Mouse (Mus musculus): ENCODE results near the gene D630003M21Rik. TPM values are rescaled to one million over a fixed set of nuclear protein-coding genes. Genes with fewer than 3 reads are reported as not detected.
A peak's percentile ranks its signal among the peaks of the same experiment; 100 is the strongest.

Gene D630003M21Rik
- total and polyA plus RNA-seq, 2 experiments = 0.46 to 0.69 TPM

- Histone ChIP-seq H3K27ac (replicated peaks; ENCODE audit: insufficient read depth, low read depth, low read length) (peak within 1 kb of the TSS; percentile 96), H3K27me3 (ENCODE audit: control insufficient read depth, insufficient read depth, low read length) (no peaks in the 10 kb centered on the region), H3K36me3 (ENCODE audit: control insufficient read depth, insufficient read depth, low read length) (peaks cover 2% of the 10 kb centered on the region; the same call in 1 of the 2 replicates), H3K4me1 (ENCODE audit: control insufficient read depth, insufficient read depth, low read length) (peaks cover 25% of the 10 kb centered on the region), H3K9ac (ENCODE audit: low read depth, low read length) (peak within 1 kb of the TSS; percentile 99), H3K79me2 (ENCODE audit: control insufficient read depth, insufficient read depth, low read length) (peaks cover 12% of the 10 kb centered on the region; the same call in 1 of the 2 replicates), H3K4me3 (ENCODE audit: insufficient read depth, low read depth, low read length) (peak within 1 kb of the TSS; percentile 98)
- under 1% methylated on average over 33 of the region's 33 CpGs for WGBS
- TF ChIP-seq POLR2A (IDR thresholded peaks at IDR 0.05; ENCODE audit: extremely low read depth, insufficient read depth, low read length) (peak; percentile 93), CTCF (IDR thresholded peaks at IDR 0.05; ENCODE audit: low read depth, low read length) (peak; percentile 85)
- DNase-seq (ENCODE audit: extremely low read depth, low read depth, low spot score) = peak; percentile 61
These were observed 82.8 kb downstream of the D630003M21Rik start, which contains the start of gene Tgm2 for GRCm38 (mm10) chr2:158146223-158146622. Gene Tgm2 (minus strand): TSS chr2:158146436.

DNA sequence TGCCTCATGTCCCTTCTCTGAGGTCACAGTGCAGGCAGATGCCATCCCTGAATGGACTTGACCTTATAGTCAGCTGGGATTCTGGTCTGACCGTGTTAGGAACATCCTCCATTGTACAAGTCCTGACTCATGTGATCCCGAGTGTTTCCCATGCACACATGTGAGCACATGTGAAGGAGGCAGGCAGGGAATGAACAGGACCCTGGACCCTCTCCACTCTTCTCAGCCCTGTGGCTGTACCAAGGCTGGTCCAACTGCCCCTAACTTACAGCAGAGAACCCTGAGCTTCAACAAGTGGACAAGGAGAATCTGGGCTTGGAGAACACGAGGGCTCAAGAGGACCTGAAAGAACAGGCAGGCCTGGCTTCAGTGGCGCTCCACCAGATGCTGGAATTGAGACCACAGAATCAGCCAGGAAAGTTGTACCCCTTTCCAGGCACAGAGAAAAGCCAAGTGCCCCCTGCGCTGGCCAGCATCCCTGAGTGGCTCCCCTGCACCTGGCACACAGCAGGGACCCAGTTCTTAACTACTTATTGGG is 83.4 kb downstream of the D630003M21Rik start:
- TF ChIP-seq POLR2A (IDR thresholded peaks at IDR 0.05; ENCODE audit: extremely low read depth, insufficient read depth, low read length) (no peak), CTCF (IDR thresholded peaks at IDR 0.05; ENCODE audit: low read depth, low read length) (no peak)

GRCm38 (mm10) chr2:158144750-158145527 is 84.1 kb downstream of the D630003M21Rik start:
- 47% methylated on average over 6 of the region's 6 CpGs for WGBS
- no peak for DNase-seq (ENCODE audit: extremely low read depth, low read depth, low spot score)
- Histone ChIP-seq H3K36me3 (ENCODE audit: control insufficient read depth, insufficient read depth, low read length) (peaks cover 2% of the 10 kb centered on the region; the same call in 1 of the 2 replicates), H3K9ac (ENCODE audit: low read depth, low read length) (peak overlapping the region; percentile 99), H3K79me2 (ENCODE audit: control insufficient read depth, insufficient read depth, low read length) (peaks cover 12% of the 10 kb centered on the region; the same call in 1 of the 2 replicates), H3K4me1 (ENCODE audit: control insufficient read depth, insufficient read depth, low read length) (peaks cover 35% of the 10 kb centered on the region), H3K27me3 (ENCODE audit: control insufficient read depth, insufficient read depth, low read length) (no peaks in the 10 kb centered on the region), H3K27ac (replicated peaks; ENCODE audit: insufficient read depth, low read depth, low read length) (peak overlapping the region; percentile 96), H3K4me3 (ENCODE audit: insufficient read depth, low read depth, low read length) (peak overlapping the region; percentile 98)
- TF ChIP-seq CTCF (IDR thresholded peaks at IDR 0.05; ENCODE audit: low read depth, low read length) (no peak), POLR2A (IDR thresholded peaks at IDR 0.05; ENCODE audit: extremely low read depth, insufficient read depth, low read length) (no peak)

More for the DNA sequence above, 83.4 kb downstream of the D630003M21Rik start:
- peak overlapping the region; percentile 96 for H3K27ac ChIP-seq (replicated peaks; ENCODE audit: insufficient read depth, low read depth, low read length)
- 18% methylated on average over 5 of the region's 5 CpGs for WGBS
- peaks cover 30% of the 10 kb centered on the region for H3K4me1 ChIP-seq (ENCODE audit: control insufficient read depth, insufficient read depth, low read length)
- peaks cover 2% of the 10 kb centered on the region; the same call in 1 of the 2 replicates for H3K36me3 ChIP-seq (ENCODE audit: control insufficient read depth, insufficient read depth, low read length)
- DNase-seq (ENCODE audit: extremely low read depth, low read depth, low spot score) = peak; percentile 55
- peak overlapping the region; percentile 98 for H3K4me3 ChIP-seq (ENCODE audit: insufficient read depth, low read depth, low read length)
- no peaks in the 10 kb centered on the region for H3K27me3 ChIP-seq (ENCODE audit: control insufficient read depth, insufficient read depth, low read length)
- H3K79me2 ChIP-seq (ENCODE audit: control insufficient read depth, insufficient read depth, low read length) = peaks cover 12% of the 10 kb centered on the region; the same call in 1 of the 2 replicates
- H3K9ac ChIP-seq (ENCODE audit: low read depth, low read length) = peak overlapping the region; percentile 99

DNA sequence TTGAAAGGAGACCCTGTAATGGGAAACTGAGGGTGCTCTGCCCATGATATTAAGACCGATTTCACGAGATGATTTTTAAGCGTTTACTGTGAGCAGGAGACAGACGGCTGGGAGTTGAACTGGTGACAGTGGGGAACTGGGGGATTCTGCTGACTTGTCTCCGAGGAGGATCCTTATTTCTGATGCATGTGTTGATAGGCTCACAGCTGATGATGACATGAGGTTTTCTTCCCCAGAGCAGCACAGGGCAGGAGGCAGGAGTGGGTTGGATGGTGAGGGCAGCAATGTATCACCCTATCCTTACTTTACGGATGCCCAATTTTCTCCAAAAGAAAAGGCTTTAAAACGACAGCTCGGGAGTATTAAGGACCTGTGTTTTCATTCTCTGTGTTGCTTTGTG is 84.8 kb downstream of the D630003M21Rik start:
- Histone ChIP-seq H3K27ac (replicated peaks; ENCODE audit: insufficient read depth, low read depth, low read length) (0 out of 2 replicates have a peak overlapping the region, but pooled peaks have one; percentile 12), H3K79me2 (ENCODE audit: control insufficient read depth, insufficient read depth, low read length) (peaks cover 12% of the 10 kb centered on the region; the same call in 1 of the 2 replicates), H3K36me3 (ENCODE audit: control insufficient read depth, insufficient read depth, low read length) (peaks cover 2% of the 10 kb centered on the region; the same call in 1 of the 2 replicates), H3K4me1 (ENCODE audit: control insufficient read depth, insufficient read depth, low read length) (peaks cover 35% of the 10 kb centered on the region), H3K4me3 (ENCODE audit: insufficient read depth, low read depth, low read length) (0 out of 2 replicates have a peak overlapping the region, but pooled peaks have one; percentile 4), H3K27me3 (ENCODE audit: control insufficient read depth, insufficient read depth, low read length) (no peaks in the 10 kb centered on the region), H3K9ac (ENCODE audit: low read depth, low read length) (no peak overlapping the region; the same call in 1 of the 2 replicates)
- TF ChIP-seq POLR2A (IDR thresholded peaks at IDR 0.05; ENCODE audit: extremely low read depth, insufficient read depth, low read length) (no peak), CTCF (IDR thresholded peaks at IDR 0.05; ENCODE audit: low read depth, low read length) (no peak)
- DNase-seq (ENCODE audit: extremely low read depth, low read depth, low spot score) = no peak
- WGBS = 60% methylated on average over 8 of the region's 8 CpGs

GRCm38 (mm10) chr2:158143816-158144215 is 85.2 kb downstream of the D630003M21Rik start:
- TF ChIP-seq POLR2A (IDR thresholded peaks at IDR 0.05; ENCODE audit: extremely low read depth, insufficient read depth, low read length) (no peak), CTCF (IDR thresholded peaks at IDR 0.05; ENCODE audit: low read depth, low read length) (no peak)
- Histone ChIP-seq H3K4me1 (ENCODE audit: control insufficient read depth, insufficient read depth, low read length) (peaks cover 35% of the 10 kb centered on the region), H3K4me3 (ENCODE audit: insufficient read depth, low read depth, low read length) (peak overlapping the region; percentile 4; the same call in 1 of the 2 replicates), H3K36me3 (ENCODE audit: control insufficient read depth, insufficient read depth, low read length) (peaks cover 2% of the 10 kb centered on the region; the same call in 1 of the 2 replicates), H3K79me2 (ENCODE audit: control insufficient read depth, insufficient read depth, low read length) (peaks cover 12% of the 10 kb centered on the region; the same call in 1 of the 2 replicates), H3K27me3 (ENCODE audit: control insufficient read depth, insufficient read depth, low read length) (no peaks in the 10 kb centered on the region), H3K9ac (ENCODE audit: low read depth, low read length) (no peak overlapping the region; the same call in 1 of the 2 replicates), H3K27ac (replicated peaks; ENCODE audit: insufficient read depth, low read depth, low read length) (0 out of 2 replicates have a peak overlapping the region, but pooled peaks have one; percentile 12)
- WGBS = 77% methylated on average over 3 of the region's 3 CpGs
- DNase-seq (ENCODE audit: extremely low read depth, low read depth, low spot score) = no peak
